Mouse (Mus musculus): ENCODE measurements around the gene Aim2. TPM values are rescaled to one million over a fixed set of nuclear protein-coding genes. Genes with fewer than 3 reads are reported as not detected.

Aim2 gene
- polyA plus RNA-seq, 1 experiment from 2014 or later = 3.5 TPM

DNA sequence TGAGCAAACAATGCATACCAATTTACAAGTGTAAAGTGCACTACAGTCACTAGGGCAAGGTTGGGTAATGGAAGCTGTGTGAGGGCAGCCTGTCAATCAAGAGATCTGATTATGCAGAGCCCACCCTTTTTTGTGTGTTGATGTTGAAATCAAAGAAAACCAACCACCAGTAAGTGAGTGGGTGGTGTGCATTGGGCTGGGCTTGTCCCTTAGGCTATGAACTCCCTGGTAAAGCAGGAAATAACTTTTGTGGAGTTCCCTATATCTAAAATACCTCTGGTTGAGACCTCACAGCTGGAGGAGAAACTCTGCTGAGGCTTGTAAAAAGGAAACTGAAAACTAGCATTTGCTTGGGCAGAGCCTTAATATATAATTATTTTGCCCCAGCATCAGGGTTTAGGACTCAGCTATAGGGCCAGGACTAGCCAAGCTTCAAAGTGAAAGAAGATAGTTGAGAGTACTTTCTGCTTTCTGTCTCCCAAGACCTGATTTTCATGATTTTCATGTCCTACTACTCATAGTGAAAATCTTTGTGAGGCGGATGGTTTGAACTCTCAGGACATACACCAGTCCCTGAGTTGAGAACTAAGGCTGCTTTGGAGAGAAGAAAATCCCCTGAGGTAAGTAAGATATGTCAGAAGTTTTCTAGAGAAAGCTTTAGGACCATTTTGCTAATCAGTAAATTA lies 68.4 kb downstream of the Aim2 start:
- no peak overlapping the region for H3K4me3 ChIP-seq (ENCODE audit: low read depth, low read length)
- no peaks in the 10 kb centered on the region for H3K27me3 ChIP-seq (ENCODE audit: control insufficient read depth, insufficient read depth, low read length)
- H3K27ac ChIP-seq (ENCODE audit: low read depth, low read length) = no peak overlapping the region
- 85% methylated on average over 1 of the region's 1 CpGs for WGBS
- no peak for DNase-seq (ENCODE audit: low spot score)
- H3K4me1 ChIP-seq (ENCODE audit: control insufficient read depth, insufficient read depth, low read length) = no peaks in the 10 kb centered on the region
- no peak for ATAC-seq (ENCODE audit: insufficient read depth, low FRiP score, low TSS enrichment)
- no peaks in the 10 kb centered on the region for H3K9me3 ChIP-seq (ENCODE audit: control insufficient read depth, low read length)
- no peak overlapping the region for H3K9ac ChIP-seq (ENCODE audit: low read length)
- no peak overlapping the region for H3K4me2 ChIP-seq (ENCODE audit: low read depth)
- no peaks in the 10 kb centered on the region for H3K36me3 ChIP-seq (ENCODE audit: control insufficient read depth, insufficient read depth, low read length)

DNA sequence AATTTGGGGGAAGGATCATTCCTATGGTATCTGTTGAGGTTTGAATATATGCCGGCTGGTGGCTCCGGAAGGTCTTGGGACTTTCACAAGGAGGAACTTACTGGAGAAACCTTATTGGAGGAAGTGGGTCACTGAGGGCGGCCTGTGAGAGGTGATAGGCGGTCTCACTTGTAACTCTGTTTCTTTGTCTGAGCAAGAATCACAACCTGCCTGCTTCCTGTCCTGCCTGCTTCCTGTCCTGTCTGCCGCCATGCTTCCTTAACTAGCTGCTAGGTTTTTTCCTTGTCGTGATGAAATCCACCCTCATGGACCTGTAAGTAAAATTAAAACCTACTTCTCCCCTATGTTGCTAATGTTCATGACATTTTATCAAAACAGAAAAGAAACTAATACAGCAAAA lies 69.7 kb downstream of the Aim2 start:
- H3K27ac ChIP-seq (ENCODE audit: low read depth, low read length) = no peak overlapping the region
- H3K36me3 ChIP-seq (ENCODE audit: control insufficient read depth, insufficient read depth, low read length) = no peaks in the 10 kb centered on the region
- H3K4me2 ChIP-seq (ENCODE audit: low read depth) = no peak overlapping the region
- 84% methylated on average over 6 of the region's 6 CpGs for WGBS
- H3K9me3 ChIP-seq (ENCODE audit: control insufficient read depth, low read length) = no peaks in the 10 kb centered on the region
- DNase-seq (ENCODE audit: low spot score) (no peak), ATAC-seq (ENCODE audit: insufficient read depth, low FRiP score, low TSS enrichment) (no peak)
- no peaks in the 10 kb centered on the region for H3K27me3 ChIP-seq (ENCODE audit: control insufficient read depth, insufficient read depth, low read length)
- no peaks in the 10 kb centered on the region for H3K4me1 ChIP-seq (ENCODE audit: control insufficient read depth, insufficient read depth, low read length)
- no peak overlapping the region for H3K9ac ChIP-seq (ENCODE audit: low read length)
- no peak overlapping the region for H3K4me3 ChIP-seq (ENCODE audit: low read depth, low read length)

DNA sequence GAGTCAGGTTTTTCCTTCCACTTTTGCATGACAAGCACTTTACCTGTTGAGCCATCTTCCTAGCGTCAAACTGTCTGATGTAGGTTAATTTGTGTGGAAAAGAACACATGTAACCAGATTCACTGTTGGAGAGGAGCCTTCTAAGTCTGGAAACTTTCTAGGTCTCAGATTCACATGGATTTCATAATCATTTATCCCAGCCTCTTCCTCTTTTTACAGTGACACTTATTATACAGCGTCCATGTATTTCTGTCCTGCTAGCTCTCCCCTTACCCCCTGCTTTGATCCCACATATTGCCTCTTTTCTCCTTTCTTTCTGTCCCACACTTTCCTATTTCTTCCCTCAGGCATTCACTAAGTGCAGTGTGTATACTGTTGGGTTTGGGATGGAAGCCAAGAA lies 75.7 kb downstream of the Aim2 start:
- H3K9me3 ChIP-seq (ENCODE audit: control insufficient read depth, low read length) = no peaks in the 10 kb centered on the region
- no peaks in the 10 kb centered on the region for H3K36me3 ChIP-seq (ENCODE audit: control insufficient read depth, insufficient read depth, low read length)
- H3K27ac ChIP-seq (ENCODE audit: low read depth, low read length) = no peak overlapping the region
- WGBS = 93% methylated on average over 2 of the region's 2 CpGs
- no peak overlapping the region for H3K4me2 ChIP-seq (ENCODE audit: low read depth)
- no peak for ATAC-seq (ENCODE audit: insufficient read depth, low FRiP score, low TSS enrichment)
- DNase-seq (ENCODE audit: low spot score) = no peak
- H3K27me3 ChIP-seq (ENCODE audit: control insufficient read depth, insufficient read depth, low read length) = no peaks in the 10 kb centered on the region
- no peak overlapping the region for H3K4me3 ChIP-seq (ENCODE audit: low read depth, low read length)
- no peaks in the 10 kb centered on the region for H3K4me1 ChIP-seq (ENCODE audit: control insufficient read depth, insufficient read depth, low read length)
- no peak overlapping the region for H3K9ac ChIP-seq (ENCODE audit: low read length)

DNA sequence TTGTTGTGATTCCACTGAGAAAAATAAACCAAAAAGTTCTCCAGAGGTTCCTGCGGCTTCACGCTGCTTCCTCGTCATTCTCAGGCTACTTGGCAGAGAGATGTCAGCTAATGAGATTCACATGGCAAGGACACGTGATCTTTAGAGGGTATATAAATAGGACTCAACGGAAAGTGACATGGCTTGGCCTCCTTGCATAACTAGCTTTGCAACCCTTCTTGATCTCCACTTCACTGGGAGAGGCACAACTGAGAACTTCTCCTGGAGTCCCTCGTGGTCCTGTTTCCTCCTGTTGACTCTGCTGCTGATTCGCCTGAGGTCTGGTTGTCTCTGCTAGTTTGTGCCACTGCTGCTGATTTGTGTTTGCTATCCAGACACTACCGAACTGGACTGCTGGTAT lies 76.7 kb downstream of the Aim2 start:
- no peaks in the 10 kb centered on the region for H3K4me1 ChIP-seq (ENCODE audit: control insufficient read depth, insufficient read depth, low read length)
- no peaks in the 10 kb centered on the region for H3K36me3 ChIP-seq (ENCODE audit: control insufficient read depth, insufficient read depth, low read length)
- DNase-seq (ENCODE audit: low spot score) = no peak
- no peaks in the 10 kb centered on the region for H3K9me3 ChIP-seq (ENCODE audit: control insufficient read depth, low read length)
- no peak overlapping the region for H3K27ac ChIP-seq (ENCODE audit: low read depth, low read length)
- H3K9ac ChIP-seq (ENCODE audit: low read length) = no peak overlapping the region
- WGBS = 87% methylated on average over 8 of the region's 8 CpGs
- H3K27me3 ChIP-seq (ENCODE audit: control insufficient read depth, insufficient read depth, low read length) = no peaks in the 10 kb centered on the region
- H3K4me3 ChIP-seq (ENCODE audit: low read depth, low read length) = no peak overlapping the region
- no peak for ATAC-seq (ENCODE audit: insufficient read depth, low FRiP score, low TSS enrichment)
- H3K4me2 ChIP-seq (ENCODE audit: low read depth) = no peak overlapping the region

DNA sequence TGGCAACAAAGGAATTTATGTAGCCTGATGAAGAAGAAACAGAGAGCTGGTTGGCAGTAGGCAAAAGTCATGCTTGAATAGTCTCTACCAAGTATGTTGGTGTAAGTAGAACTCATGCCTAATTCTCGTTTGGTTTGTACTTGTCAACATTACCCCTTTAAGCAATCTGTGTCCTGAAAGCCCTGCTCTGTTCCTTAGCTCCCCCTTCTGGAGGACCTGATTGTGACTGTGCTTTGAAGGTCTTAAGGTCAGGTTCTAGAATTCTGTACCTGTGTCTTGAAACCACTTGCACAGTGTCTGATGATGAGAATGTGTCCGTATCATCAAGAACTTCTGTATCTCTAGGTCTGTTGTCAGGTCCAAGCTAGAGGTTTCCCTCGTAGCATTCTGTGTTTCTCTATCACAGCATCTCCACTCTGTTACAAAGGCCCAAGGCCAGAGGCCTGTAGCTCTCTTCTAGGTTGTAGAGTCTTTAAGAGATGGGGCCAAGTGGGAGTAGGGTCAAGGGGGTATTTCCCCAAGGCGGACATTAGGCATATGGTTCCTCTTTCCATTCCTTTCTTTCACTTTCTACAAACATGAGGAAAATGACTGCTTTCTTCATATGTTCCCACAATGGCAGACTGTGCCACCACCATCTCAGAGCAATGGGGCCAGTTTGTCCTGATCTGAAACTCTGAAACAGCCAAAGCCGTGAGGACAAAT lies 79.5 kb downstream of the Aim2 start:
- 93% methylated on average over 5 of the region's 5 CpGs for WGBS
- no peak for ATAC-seq (ENCODE audit: insufficient read depth, low FRiP score, low TSS enrichment)

DNA sequence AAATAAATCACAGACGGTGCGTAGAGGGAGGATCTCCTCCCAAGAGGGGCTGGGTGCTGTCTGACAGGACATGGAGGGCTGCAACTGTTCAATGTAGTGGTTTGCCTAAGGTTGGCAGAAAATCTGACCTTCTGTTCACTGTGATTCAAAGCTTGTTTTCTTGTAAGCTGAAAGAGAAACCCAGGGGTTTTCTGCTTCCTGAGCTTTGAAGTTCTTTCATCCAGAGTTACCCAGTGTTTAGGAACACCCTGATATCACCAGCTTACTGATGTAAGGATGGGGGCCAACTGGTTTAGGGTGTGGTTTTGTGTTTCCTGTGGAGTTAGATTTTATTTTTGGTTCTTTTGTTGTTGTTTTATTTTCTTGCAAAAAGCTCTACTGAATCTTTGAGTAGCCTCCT lies 81.7 kb downstream of the Aim2 start:
- Histone ChIP-seq H3K4me3 (ENCODE audit: low read depth, low read length) (no peak overlapping the region), H3K27ac (ENCODE audit: low read depth, low read length) (no peak overlapping the region), H3K9ac (ENCODE audit: low read length) (no peak overlapping the region), H3K4me1 (ENCODE audit: control insufficient read depth, insufficient read depth, low read length) (no peaks in the 10 kb centered on the region), H3K27me3 (ENCODE audit: control insufficient read depth, insufficient read depth, low read length) (no peaks in the 10 kb centered on the region), H3K36me3 (ENCODE audit: control insufficient read depth, insufficient read depth, low read length) (no peaks in the 10 kb centered on the region), H3K9me3 (ENCODE audit: control insufficient read depth, low read length) (no peaks in the 10 kb centered on the region), H3K4me2 (ENCODE audit: low read depth) (no peak overlapping the region)
- DNase-seq (ENCODE audit: low spot score) (no peak), ATAC-seq (ENCODE audit: insufficient read depth, low FRiP score, low TSS enrichment) (no peak)
- 77% methylated on average over 2 of the region's 2 CpGs for WGBS

More for the DNA sequence above, 79.5 kb downstream of the Aim2 start:
- Histone ChIP-seq H3K9me3 (ENCODE audit: control insufficient read depth, low read length) (no peaks in the 10 kb centered on the region), H3K4me1 (ENCODE audit: control insufficient read depth, insufficient read depth, low read length) (no peaks in the 10 kb centered on the region), H3K27ac (ENCODE audit: low read depth, low read length) (no peak overlapping the region), H3K9ac (ENCODE audit: low read length) (no peak overlapping the region), H3K27me3 (ENCODE audit: control insufficient read depth, insufficient read depth, low read length) (no peaks in the 10 kb centered on the region), H3K4me3 (ENCODE audit: low read depth, low read length) (no peak overlapping the region), H3K4me2 (ENCODE audit: low read depth) (no peak overlapping the region), H3K36me3 (ENCODE audit: control insufficient read depth, insufficient read depth, low read length) (no peaks in the 10 kb centered on the region)
- DNase-seq (ENCODE audit: low spot score) = no peak

DNA sequence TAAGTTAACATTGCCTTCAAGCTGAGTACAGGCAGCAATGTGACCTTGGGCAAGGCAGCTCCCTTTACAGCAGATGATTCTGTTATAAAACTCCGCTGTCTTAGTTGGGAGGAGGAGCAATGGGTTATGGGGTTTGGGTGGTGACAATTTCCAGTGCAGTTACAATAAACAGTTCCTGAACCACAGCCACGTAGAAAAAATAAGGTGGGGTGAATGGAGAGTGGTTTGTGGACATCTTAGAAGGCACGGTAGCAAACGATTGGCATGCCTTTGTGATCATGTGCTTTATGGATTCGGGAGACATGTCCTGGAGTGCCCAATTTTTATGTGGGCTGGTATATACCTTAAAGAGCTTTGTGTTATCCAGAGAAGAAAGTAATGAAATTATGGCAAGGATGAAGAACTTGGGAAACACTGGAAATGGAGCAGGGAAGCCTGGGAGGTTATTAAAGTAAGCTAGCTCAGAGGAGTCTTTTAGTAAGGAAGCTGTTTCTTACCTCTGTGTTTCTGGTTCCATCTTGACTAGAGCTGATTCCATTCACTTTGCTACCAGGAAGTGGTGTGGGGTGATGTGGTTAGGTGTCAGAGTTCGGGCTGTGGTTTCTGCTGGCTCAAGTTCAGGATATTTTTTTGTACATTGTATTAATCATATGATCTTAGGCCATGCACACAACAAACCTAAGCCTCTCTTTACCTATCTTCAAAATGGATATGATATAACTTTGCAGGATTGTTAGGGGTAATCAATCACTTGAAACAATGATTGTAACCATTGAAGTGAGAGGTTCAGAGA lies 86.7 kb downstream of the Aim2 start:
- no peaks in the 10 kb centered on the region for H3K36me3 ChIP-seq (ENCODE audit: control insufficient read depth, insufficient read depth, low read length)
- 83% methylated on average over 6 of the region's 6 CpGs for WGBS
- H3K9me3 ChIP-seq (ENCODE audit: control insufficient read depth, low read length) = no peaks in the 10 kb centered on the region
- no peak overlapping the region for H3K4me2 ChIP-seq (ENCODE audit: low read depth)
- H3K27me3 ChIP-seq (ENCODE audit: control insufficient read depth, insufficient read depth, low read length) = no peaks in the 10 kb centered on the region
- H3K9ac ChIP-seq (ENCODE audit: low read length) = no peak overlapping the region
- ATAC-seq (ENCODE audit: insufficient read depth, low FRiP score, low TSS enrichment) (no peak), DNase-seq (ENCODE audit: low spot score) (no peak)
- no peak overlapping the region for H3K27ac ChIP-seq (ENCODE audit: low read depth, low read length)
- no peaks in the 10 kb centered on the region for H3K4me1 ChIP-seq (ENCODE audit: control insufficient read depth, insufficient read depth, low read length)
- no peak overlapping the region for H3K4me3 ChIP-seq (ENCODE audit: low read depth, low read length)

DNA sequence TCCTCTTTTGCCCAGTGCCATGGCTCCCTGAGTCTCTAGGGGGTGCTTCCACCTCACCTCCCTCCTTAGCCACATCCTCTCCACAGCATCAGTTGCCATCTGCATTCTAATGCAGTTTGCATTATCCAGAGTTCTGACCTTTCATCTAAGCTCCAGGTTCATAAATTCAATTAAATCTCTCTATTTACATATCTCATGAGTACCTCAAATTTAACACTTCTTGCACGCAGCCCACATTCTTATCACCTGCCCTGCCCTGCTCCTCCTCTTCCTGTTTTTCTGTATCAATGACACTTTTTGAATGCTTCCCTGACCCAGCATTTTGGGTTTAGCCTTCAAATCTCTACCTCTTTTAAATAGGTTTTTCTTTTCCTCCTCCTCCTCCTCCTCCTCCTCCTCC lies 90.0 kb downstream of the Aim2 start:
- no peaks in the 10 kb centered on the region for H3K4me1 ChIP-seq (ENCODE audit: control insufficient read depth, insufficient read depth, low read length)
- H3K36me3 ChIP-seq (ENCODE audit: control insufficient read depth, insufficient read depth, low read length) = no peaks in the 10 kb centered on the region
- DNase-seq (ENCODE audit: low spot score) (no peak), ATAC-seq (ENCODE audit: insufficient read depth, low FRiP score, low TSS enrichment) (no peak)
- H3K27ac ChIP-seq (ENCODE audit: low read depth, low read length) = no peak overlapping the region
- no peak overlapping the region for H3K4me2 ChIP-seq (ENCODE audit: low read depth)
- WGBS = 65% methylated on average over 1 of the region's 1 CpGs
- H3K9ac ChIP-seq (ENCODE audit: low read length) = no peak overlapping the region
- no peaks in the 10 kb centered on the region for H3K27me3 ChIP-seq (ENCODE audit: control insufficient read depth, insufficient read depth, low read length)
- no peak overlapping the region for H3K4me3 ChIP-seq (ENCODE audit: low read depth, low read length)
- H3K9me3 ChIP-seq (ENCODE audit: control insufficient read depth, low read length) = no peaks in the 10 kb centered on the region
